Mouse (Mus musculus) liver, embryonic 14.5 days (tissue): ENCODE results near the gene Grrp1.

ENCODE experiments used
- CTCF ChIP-seq: IDR thresholded peaks from 2 replicates; pipeline ENCODE4 v1.5.1; 2016; ENCODE audit warnings: antibody characterized with exemption, low read depth, control low read depth
- EP300 ChIP-seq: IDR thresholded peaks from 2 replicates; pipeline ENCODE4 v1.6.1; 2016; ENCODE audit warnings: antibody characterized with exemption, low read depth

DNA sequence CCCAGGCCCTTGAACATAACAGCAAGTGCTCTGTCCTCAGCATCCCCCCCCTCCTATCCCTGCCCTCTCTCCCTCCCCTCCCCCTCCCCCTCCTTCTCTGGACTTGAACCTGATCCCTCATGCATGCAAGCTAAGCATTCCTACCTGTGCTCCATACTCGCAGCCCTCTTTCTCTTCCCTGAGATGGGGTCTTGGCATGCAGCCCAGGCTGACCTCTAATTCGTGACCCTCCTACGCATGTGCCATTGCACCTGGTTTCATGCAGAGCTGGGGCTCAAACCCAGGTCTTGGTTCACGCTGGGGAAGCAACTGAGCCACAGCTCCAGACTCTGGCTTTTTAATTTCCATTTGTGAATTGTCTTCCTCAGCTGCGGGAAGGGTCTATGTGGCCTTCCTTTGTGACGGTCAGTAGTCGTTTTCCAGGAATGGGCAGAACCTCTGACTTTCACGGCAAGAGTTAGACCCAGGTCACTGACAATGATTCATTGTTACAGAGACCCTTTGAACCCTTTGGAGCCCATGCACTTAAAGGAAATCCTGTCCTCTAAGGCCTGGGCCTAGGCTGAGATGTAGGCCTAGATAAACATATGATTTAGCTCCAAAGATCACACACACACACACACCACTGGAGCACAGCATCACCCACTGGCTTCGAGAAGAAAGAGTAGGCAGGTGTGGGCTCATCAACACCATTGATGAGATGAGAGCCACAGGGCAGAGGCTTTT is 12.1 kb upstream of the Grrp1 start:
- TF ChIP-seq CTCF (no peak), EP300 (no peak)
